Mouse (Mus musculus) intestine, embryonic 16.5 days (tissue): ENCODE data around the gene Gadd45a. TPM values are rescaled to one million over a fixed set of nuclear protein-coding genes. Genes with fewer than 3 reads are reported as not detected.

Experiments used
- ATAC-seq: fragments of 200-750 bp; cut with Nextera tagmentation; 2 replicates; pipeline ENCODE4 v1.8.0; 2017; ENCODE audit warnings: moderate TSS enrichment, moderate library complexity
- H3K27ac ChIP-seq: fragments of 300-500 bp; sonication (generic); 2 replicates; pipeline ENCODE4 v1.5.1; 2014; ENCODE audit warnings: mild to moderate bottlenecking, low read length
- H3K27me3 ChIP-seq: fragments of 300-500 bp; sonication (generic); replicated peaks from 2 replicates; pipeline ENCODE4 v1.6.1; 2014; ENCODE audit warnings: low read length, control low read depth, mixed read lengths; ENCODE audit not compliant: control insufficient read depth, insufficient read depth
- H3K36me3 ChIP-seq: fragments of 300-500 bp; sonication (generic); 2 replicates; pipeline ENCODE4 v1.6.1; 2014; ENCODE audit warnings: low read length, control low read depth; ENCODE audit not compliant: control insufficient read depth, insufficient read depth
- H3K4me1 ChIP-seq: fragments of 300-500 bp; sonication (generic); 2 replicates; pipeline ENCODE4 v1.6.1; 2014; ENCODE audit warnings: low read length, control low read depth, mixed read lengths; ENCODE audit not compliant: control insufficient read depth, insufficient read depth
- H3K4me2 ChIP-seq: fragments of 300-500 bp; sonication (generic); 2 replicates; pipeline ENCODE4 v1.6.1; 2014; ENCODE audit warnings: low read depth, low read length, control low read depth
- H3K4me3 ChIP-seq: fragments of 300-500 bp; sonication (generic); 2 replicates; pipeline ENCODE4 v1.5.1; 2014; ENCODE audit warnings: mild to moderate bottlenecking, low read length
- H3K9ac ChIP-seq: fragments of 300-500 bp; sonication (generic); 2 replicates; pipeline ENCODE4 v1.6.1; 2014; ENCODE audit warnings: low read depth, low read length
- H3K9me3 ChIP-seq: fragments of 300-500 bp; sonication (generic); 2 replicates; pipeline ENCODE4 v1.6.1; 2016; ENCODE audit warnings: low read length, control low read depth; ENCODE audit not compliant: control insufficient read depth
- WGBS: fragments of 180-500 bp; shearing (Covaris S2); extraction: QIAGEN DNeasy Blood & Tissue Kit; methylation state at CpG from one replicate; pipeline ENCODE4 v1.1.7; 2014; 5-methylcytosine and 5-hydroxymethylcytosine counted together
- polyA plus RNA-seq: library from polyadenylated mRNA; unstranded; fragments of >200 nt; fragmentation: Nextera tagmentation; extraction: Ambion mirVana; gene quantifications from 2 replicates; pipeline ENCODE4 v1.2.1, GENCODE M21; 2015

The Gadd45a gene
- polyA plus RNA-seq, 1 experiment from 2014 or later = 27.4 TPM

DNA sequence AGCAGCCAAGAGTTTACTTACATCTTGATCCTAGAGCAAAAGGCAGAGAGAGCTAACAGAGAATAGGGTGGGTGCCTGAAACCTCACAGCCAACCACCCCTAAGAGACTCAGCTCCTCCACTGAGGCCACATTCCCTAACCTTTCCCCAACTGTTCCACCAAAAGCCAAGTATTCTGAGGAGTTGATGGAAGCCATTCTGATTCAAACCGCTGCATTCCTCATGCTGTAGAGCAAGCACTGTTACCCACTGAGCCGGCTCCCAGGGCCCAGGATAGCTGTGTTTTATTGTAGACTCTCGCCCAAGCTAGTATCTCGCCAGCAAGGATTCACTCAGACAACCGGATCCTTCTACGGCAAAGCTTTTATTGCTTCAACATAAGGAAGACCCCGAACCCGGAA lies 42.3 kb downstream of the Gadd45a start:
- H3K4me1 ChIP-seq = no peaks in the 10 kb centered on the region
- no peaks in the 10 kb centered on the region for H3K9me3 ChIP-seq
- no peak overlapping the region for H3K27ac ChIP-seq
- 95% methylated on average over 8 of the region's 8 CpGs for WGBS
- H3K4me2 ChIP-seq = no peak overlapping the region
- no peaks in the 10 kb centered on the region for H3K27me3 ChIP-seq
- no peaks in the 10 kb centered on the region for H3K36me3 ChIP-seq
- H3K4me3 ChIP-seq = no peak overlapping the region
- H3K9ac ChIP-seq = no peak overlapping the region
- no peak for ATAC-seq

DNA sequence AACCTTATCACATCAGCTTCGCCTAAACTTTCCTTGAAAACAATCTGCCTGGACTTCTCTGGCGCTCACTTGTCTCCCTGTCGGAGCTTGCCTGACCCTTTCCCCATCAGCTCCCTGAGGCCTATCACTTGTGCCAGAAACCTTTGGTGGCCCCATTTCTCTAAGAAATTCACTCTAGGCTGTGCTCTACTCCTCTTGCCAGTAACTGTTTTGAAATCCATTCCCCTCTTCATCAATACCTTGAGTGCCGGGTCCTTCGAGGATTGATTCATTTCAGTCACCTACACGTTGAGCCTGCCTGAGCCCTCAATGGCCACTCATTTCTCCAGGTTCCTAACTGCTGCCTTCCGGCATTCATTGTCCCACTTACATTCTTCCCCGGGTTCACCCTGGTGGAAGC lies 44.5 kb downstream of the Gadd45a start:
- ATAC-seq = no peak
- H3K4me3 ChIP-seq = no peak overlapping the region
- H3K9ac ChIP-seq = no peak overlapping the region
- no peak overlapping the region for H3K4me2 ChIP-seq
- H3K4me1 ChIP-seq = 0 out of 2 replicates have a peak, but pooled peaks cover 4% of the 10 kb centered on the region
- no peaks in the 10 kb centered on the region for H3K9me3 ChIP-seq
- 91% methylated on average over 8 of the region's 8 CpGs for WGBS
- H3K27me3 ChIP-seq = no peaks in the 10 kb centered on the region
- H3K27ac ChIP-seq = no peak overlapping the region
- H3K36me3 ChIP-seq = no peaks in the 10 kb centered on the region

DNA sequence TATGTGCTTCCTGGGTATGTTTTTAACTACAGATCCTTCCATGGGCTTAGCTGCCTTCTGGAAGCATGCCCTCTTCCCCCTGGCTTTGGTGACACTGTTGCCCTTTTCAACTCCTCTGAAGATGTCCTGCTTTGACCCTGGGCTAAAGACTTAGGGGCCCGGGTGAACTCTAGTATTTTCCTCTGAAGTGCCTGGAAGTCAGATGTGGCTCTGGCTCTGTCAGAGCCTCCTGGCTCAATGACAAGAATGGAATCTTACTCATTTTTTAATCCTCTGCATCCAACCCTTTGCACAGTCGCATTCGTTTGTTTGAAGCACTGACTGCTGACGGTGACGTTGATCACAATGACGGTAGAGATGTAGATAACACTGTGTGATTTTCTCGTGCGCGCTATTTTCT lies 45.0 kb downstream of the Gadd45a start:
- Histone ChIP-seq H3K4me2 (no peak overlapping the region), H3K9me3 (no peaks in the 10 kb centered on the region), H3K4me1 (0 out of 2 replicates have a peak, but pooled peaks cover 4% of the 10 kb centered on the region), H3K9ac (no peak overlapping the region), H3K36me3 (no peaks in the 10 kb centered on the region), H3K4me3 (no peak overlapping the region), H3K27me3 (no peaks in the 10 kb centered on the region), H3K27ac (no peak overlapping the region)
- ATAC-seq = no peak
- 60% methylated on average over 9 of the region's 9 CpGs for WGBS

DNA sequence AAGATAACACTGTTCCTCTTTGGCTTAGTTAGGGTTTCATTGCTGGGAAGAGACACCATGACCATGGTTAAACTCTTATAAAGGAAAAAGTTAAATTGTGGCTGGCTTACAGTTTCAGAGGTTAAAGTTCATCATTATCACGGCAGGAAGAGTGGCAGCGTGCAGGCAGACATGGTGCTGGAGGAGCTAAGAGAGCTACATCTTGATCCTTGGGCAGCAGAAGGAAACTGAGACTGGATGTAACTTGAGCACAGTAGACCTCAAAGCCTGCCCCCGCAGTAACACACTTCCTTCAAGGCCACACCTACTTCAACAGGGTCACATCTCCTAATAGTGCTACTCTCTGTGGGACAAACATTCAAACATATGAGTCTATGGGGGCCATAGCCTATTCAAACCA lies 47.7 kb downstream of the Gadd45a start:
- no peaks in the 10 kb centered on the region for H3K27me3 ChIP-seq

DNA sequence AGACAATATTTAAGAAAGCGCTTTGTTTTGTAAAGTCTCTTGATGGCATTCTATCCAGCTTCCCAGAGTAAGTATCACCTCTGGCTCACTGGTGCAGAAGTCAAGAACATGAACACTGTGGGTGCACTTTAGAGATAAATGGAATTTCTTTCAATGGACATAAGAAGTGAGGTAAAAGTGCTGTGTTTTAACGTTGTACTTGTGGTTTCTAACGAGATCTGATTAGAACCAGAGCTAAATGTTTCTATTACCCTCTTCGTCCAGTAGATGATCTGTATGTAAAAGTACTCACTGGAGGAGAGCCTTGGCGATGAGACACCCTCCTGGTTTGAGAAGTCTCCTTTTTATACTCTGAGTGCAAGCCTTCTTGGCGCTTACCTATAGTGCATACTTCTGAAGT lies 48.2 kb downstream of the Gadd45a start:
- H3K36me3 ChIP-seq = no peaks in the 10 kb centered on the region
- H3K9me3 ChIP-seq = no peaks in the 10 kb centered on the region
- H3K27ac ChIP-seq = no peak overlapping the region
- H3K4me2 ChIP-seq = no peak overlapping the region
- H3K4me1 ChIP-seq = peaks cover 10% of the 10 kb centered on the region; the same call in 1 of the 2 replicates
- no peak overlapping the region for H3K9ac ChIP-seq
- H3K27me3 ChIP-seq = no peaks in the 10 kb centered on the region
- ATAC-seq = no peak
- no peak overlapping the region for H3K4me3 ChIP-seq
- 88% methylated on average over 6 of the region's 6 CpGs for WGBS

More for the DNA sequence above, 47.7 kb downstream of the Gadd45a start:
- WGBS = 67% methylated on average over 3 of the region's 3 CpGs
- Histone ChIP-seq H3K27ac (no peak overlapping the region), H3K4me1 (peaks cover 10% of the 10 kb centered on the region; the same call in 1 of the 2 replicates), H3K9ac (no peak overlapping the region), H3K36me3 (no peaks in the 10 kb centered on the region), H3K9me3 (no peaks in the 10 kb centered on the region), H3K4me2 (no peak overlapping the region), H3K4me3 (no peak overlapping the region)
- no peak for ATAC-seq

DNA sequence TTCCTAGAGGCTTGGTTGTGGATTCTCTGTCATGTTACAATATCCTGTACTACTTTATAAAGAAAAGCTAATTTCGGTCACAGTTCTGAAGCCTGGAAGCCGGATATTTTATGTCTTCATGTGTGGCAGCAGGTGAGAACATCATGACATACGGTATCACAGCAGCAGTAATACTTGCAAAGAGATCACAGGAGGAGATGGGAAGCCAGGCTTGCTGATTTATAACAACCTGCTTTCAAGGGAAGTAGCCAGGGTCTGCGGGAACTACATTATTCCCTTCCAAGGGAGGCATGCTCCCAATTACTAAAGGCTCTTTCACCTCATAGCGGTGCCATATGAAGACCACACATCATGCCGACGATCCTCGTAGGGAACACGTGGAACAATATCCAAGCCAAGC lies 48.9 kb downstream of the Gadd45a start:
- no peak overlapping the region for H3K9ac ChIP-seq
- no peaks in the 10 kb centered on the region for H3K27me3 ChIP-seq
- peaks cover 12% of the 10 kb centered on the region; the same call in 1 of the 2 replicates for H3K4me1 ChIP-seq
- no peak overlapping the region for H3K4me2 ChIP-seq
- 89% methylated on average over 9 of the region's 9 CpGs for WGBS
- ATAC-seq = no peak
- no peaks in the 10 kb centered on the region for H3K9me3 ChIP-seq
- no peaks in the 10 kb centered on the region for H3K36me3 ChIP-seq
- H3K4me3 ChIP-seq = no peak overlapping the region
- H3K27ac ChIP-seq = no peak overlapping the region

DNA sequence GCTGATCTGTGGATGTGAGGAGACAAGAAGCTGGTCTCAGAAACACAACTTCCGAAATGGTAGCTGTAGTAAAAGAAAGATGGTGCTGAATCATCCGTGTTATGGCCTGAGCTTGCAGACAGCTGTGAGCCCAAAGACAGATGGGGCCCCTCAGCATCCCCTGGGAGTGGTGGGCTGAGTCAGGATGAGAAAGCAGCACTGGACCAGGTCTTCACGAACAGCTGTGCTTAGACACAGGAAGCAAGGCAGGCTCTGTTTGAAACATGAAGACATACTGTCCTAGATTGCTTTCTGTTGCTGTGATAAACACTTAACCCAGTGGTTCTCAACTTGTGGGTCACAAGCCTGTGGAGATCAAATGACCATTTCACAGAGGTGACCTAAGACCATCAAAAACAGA lies 49.6 kb downstream of the Gadd45a start:
- Histone ChIP-seq H3K27me3 (no peaks in the 10 kb centered on the region), H3K9me3 (no peaks in the 10 kb centered on the region), H3K9ac (no peak overlapping the region), H3K36me3 (no peaks in the 10 kb centered on the region), H3K4me1 (peaks cover 12% of the 10 kb centered on the region; the same call in 1 of the 2 replicates), H3K27ac (no peak overlapping the region), H3K4me3 (no peak overlapping the region), H3K4me2 (no peak overlapping the region)
- ATAC-seq = 0 out of 2 replicates have a peak, but pooled peaks have one; percentile 34
- WGBS = 58% methylated on average over 3 of the region's 3 CpGs

DNA sequence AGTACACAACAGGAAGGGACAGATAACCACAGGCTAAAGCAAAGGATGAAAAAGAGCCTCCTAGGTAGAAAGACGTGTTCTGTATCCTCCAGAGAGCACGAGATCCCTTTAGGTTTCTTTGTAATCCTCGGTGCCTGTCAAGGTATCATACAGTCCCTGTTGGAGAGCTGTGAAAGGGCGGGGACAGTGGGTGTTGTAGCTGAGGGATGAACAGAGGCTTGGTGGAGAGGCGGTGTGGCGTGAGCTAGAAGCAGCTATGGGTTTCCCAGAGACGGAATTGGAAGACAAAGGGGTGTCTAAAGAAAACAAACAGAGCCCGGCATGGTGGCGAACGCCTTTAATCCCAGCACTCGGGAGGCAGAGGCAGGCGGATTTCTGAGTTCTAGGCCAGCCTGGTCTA lies 51.2 kb downstream of the Gadd45a start:
- Histone ChIP-seq H3K9ac (no peak overlapping the region), H3K27ac (no peak overlapping the region), H3K27me3 (no peaks in the 10 kb centered on the region), H3K4me3 (no peak overlapping the region), H3K9me3 (no peaks in the 10 kb centered on the region), H3K36me3 (no peaks in the 10 kb centered on the region), H3K4me1 (peaks cover 12% of the 10 kb centered on the region; the same call in 1 of the 2 replicates), H3K4me2 (no peak overlapping the region)
- WGBS = 89% methylated on average over 12 of the region's 12 CpGs
- no peak for ATAC-seq

DNA sequence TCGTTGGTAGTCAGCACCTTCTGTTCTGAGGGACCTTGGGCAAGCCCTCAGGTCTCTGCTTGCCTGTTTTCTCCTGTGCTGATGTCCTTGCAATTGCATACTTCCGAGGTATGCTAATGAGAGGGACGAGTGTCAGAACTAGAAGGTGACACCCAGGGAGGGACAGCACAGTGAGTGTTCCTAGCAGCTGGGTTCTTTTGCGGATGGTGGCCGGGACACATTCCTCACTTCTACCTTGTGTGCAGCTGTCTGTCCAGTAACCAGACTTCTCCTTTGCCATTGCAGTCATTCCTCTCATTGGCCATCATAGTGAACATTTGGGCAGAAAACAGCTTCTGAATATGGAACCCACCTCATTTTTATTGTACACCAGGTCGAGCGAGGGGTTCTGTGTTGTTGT lies 51.8 kb downstream of the Gadd45a start:
- no peaks in the 10 kb centered on the region for H3K27me3 ChIP-seq
- WGBS = 67% methylated on average over 7 of the region's 7 CpGs
- H3K9ac ChIP-seq = no peak overlapping the region
- H3K9me3 ChIP-seq = no peaks in the 10 kb centered on the region
- no peak for ATAC-seq
- H3K4me2 ChIP-seq = no peak overlapping the region
- peaks cover 12% of the 10 kb centered on the region; the same call in 1 of the 2 replicates for H3K4me1 ChIP-seq
- no peak overlapping the region for H3K4me3 ChIP-seq
- H3K27ac ChIP-seq = peak overlapping the region; percentile 27; the same call in 1 of the 2 replicates
- no peaks in the 10 kb centered on the region for H3K36me3 ChIP-seq
